Mouse (Mus musculus): ENCODE data around the gene Eef2.

Eef2 gene

GRCm38 (mm10) chr10:81176466-81177271 lies at the start of gene Eef2:
Eef2 (plus strand) TSS chr10:81176631.
- DNase-seq (ENCODE audit: low read depth, low spot score) = peak; percentile 99

GRCm38 (mm10) chr10:81134181-81134587 lies 42.2 kb upstream of the Eef2 start:
- DNase-seq (ENCODE audit: low read depth, low spot score) = peak; percentile 58

- DNase-seq (ENCODE audit: low read depth, low spot score) = peak; percentile 50
Measured at GRCm38 (mm10) chr10:81134966-81135681, 41.3 kb upstream of the Eef2 start, which contains the start of gene Zbtb7a. Zbtb7a (plus strand) TSS chr10:81135220.

DNA sequence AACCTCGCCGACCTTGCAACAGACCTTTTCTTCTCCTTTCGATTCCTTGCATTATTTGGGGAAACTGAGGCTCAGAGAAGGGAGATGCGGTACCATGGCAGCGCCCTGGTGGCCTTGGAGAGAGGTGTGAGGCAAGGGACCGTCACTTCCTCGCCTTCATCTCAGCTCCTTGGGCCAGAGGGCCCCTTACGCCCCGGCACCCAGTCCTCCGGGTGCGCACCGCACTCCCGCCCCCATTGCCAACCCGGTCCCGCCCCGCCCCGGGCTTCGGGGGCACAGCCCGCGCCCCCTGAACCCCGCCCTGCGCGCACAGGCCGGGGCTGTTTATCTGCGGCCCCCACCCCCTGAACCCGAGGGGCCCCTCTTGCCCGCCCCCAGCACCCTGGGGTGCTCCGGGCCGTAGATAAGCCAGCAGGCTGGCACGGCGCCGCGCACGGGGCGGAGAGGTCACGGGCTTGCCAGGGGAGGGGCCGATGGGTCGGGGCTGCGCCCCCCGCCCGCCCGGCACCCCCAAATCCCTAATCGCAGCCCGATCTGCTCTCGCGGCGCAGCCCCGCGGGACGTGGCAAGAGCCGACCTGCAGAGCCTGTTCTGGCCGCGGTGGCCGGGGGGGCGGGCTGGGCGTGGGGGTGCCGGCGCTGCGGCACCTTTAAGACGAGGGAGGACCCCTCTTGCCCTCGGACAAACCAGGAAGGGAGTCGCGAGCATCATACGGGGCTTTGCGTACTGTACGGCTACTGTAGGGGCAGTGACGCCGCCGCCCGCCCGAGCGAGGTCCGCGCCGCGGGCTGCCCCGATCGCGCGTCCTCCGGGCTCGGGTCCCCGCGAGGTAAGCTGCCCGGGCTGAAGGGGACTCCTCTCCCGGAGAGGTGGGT lies 40.4 kb upstream of the Eef2 start:
- peak; percentile 72 for DNase-seq (ENCODE audit: low read depth, low spot score)

DNA sequence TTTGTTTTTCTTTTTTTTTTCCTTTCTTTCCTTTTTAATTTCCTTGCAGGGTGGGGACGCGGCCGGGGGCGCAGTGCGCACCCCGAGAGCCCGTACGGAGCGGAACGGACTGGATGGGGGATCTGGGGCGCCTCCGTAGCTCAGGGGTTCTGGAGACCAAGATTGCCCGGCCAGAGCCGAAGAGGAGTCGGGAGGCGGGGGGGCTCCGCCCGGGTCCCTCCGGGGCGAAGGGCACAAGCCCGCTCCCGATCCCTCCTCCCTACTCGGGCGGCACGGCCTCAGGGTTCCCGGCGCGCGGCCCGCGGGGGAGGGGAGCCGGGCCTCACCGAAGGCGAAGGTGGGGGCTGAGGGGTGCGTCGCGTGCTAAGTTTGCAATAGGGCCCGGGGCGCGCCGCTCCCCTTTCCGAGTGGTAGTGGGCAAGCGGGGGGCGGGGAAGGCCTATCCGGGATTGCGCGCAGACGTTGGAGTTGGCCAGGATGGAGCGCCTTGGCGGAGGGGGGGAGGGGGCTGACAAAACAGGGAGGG lies 39.7 kb upstream of the Eef2 start:
- peak; percentile 88 for DNase-seq (ENCODE audit: low read depth, low spot score)

DNA sequence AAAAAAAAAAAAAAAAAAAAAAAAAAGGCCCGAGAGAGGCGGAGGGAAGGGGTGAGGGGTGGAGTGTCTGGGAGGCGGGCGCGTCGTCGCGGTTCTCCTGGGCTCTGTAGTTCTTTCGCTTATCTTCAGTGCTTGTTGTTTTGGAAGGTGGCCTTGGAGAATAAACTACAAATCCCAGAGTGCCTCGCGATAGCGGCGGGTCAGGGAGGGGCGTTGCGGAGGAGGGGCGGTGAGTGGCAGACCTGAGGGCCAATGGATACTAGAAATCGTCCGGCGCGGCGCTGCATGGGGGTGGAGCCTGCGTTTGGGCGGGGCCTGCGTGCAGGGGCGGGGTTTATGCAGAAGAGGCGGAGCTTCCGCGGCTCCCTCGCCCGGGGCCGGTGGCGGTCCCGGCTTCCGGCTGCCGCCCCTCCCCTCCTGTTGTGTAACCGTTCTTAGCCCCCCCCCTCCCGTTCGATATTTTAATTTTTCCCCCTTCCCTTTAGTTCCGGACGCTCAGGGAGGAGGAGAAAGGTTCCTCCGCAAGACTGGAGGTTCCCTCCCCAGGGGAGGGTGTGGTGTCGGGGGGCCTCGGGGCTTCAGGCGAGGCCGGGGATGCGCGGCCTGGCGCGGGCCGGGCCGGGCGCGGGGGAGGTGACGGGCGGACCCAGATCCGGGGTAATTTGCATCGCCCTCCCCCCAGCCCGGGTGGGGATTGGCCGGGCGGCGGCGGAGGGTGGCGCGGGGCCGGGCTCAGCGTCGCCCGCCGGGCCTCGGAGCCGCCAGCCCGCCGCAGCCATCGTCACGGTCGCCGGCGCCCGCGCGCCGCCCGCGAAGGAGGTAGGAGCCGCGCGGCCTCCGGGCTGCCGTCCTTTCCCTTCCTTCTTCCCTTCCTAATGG lies 38.9 kb upstream of the Eef2 start:
- peak; percentile 99 for DNase-seq (ENCODE audit: low read depth, low spot score)

- peak; percentile 82 for DNase-seq (ENCODE audit: low read depth, low spot score)
Measured at GRCm38 (mm10) chr10:81138131-81138782, 38.2 kb upstream of the Eef2 start.

- DNase-seq (ENCODE audit: low read depth, low spot score) = no peak
Measured at GRCm38 (mm10) chr10:81138821-81139528, 37.5 kb upstream of the Eef2 start.

- DNase-seq (ENCODE audit: low read depth, low spot score) = peak; percentile 29
Measured at GRCm38 (mm10) chr10:81139529-81139846, 36.9 kb upstream of the Eef2 start.

- DNase-seq (ENCODE audit: low read depth, low spot score) = peak; percentile 23
Measured at GRCm38 (mm10) chr10:81140005-81140404, 36.4 kb upstream of the Eef2 start.

DNA sequence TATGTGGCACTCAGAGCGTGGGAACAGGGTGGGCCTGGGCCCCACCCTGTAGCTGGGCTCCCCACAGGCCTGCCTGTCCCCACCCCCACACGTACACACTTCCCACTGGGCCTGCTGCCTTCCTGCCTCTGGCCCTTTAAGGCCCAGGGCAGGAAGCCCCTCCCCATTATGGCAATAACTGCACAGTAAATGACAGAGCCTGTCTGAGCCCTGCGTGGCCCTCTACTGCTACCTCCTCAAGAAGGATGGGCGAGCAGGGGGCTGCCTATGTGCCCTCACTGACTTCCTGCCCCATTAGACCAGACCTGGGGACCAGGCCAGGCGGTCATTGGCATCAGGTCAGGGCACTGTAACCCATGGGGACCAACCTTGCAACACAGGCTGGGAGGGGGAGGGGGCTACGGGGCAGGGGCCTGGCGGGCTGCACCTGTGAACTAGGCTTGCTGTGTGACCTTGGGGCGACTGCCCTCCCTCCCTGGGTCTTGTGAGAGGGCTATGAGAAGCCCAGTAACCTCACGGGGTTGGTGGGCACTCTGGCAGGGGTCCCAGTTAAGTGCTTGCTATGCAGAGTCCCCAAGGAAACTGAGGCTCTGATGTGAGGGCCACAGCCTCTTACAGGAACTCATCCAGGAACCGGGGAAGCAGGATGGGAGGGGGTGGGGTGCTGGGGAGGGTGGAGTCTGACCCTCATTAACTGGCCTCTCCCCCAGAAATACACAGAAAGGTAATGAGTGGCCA lies 35.5 kb upstream of the Eef2 start:
- peak; percentile 55 for DNase-seq (ENCODE audit: low read depth, low spot score)

- no peak for DNase-seq (ENCODE audit: low read depth, low spot score)
Measured at GRCm38 (mm10) chr10:81141455-81142210, 34.8 kb upstream of the Eef2 start.

GRCm38 (mm10) chr10:81142551-81142981 lies 33.9 kb upstream of the Eef2 start:
- DNase-seq (ENCODE audit: low read depth, low spot score) = no peak

- no peak for DNase-seq (ENCODE audit: low read depth, low spot score)
Measured at GRCm38 (mm10) chr10:81143157-81143633, 33.2 kb upstream of the Eef2 start.

GRCm38 (mm10) chr10:81143845-81144437 lies 32.5 kb upstream of the Eef2 start:
- DNase-seq (ENCODE audit: low read depth, low spot score) = no peak

DNA sequence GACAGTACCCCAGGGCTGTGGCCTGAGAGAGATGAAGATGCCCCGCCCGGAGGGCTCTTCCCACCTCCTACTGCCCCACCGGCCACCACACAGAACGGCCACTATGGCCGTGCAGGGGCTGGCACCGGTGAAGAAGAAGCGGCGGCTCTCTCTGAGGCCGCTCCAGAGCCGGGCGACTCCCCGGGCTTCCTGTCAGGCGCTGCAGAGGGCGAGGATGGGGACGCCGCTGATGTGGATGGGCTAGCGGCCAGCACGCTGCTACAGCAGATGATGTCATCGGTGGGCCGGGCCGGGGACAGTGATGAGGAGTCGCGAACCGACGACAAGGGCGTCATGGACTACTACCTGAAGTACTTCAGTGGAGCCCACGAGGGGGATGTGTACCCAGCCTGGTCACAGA lies 31.8 kb upstream of the Eef2 start:
- no peak for DNase-seq (ENCODE audit: low read depth, low spot score)

- no peak for DNase-seq (ENCODE audit: low read depth, low spot score)
Measured at GRCm38 (mm10) chr10:81145307-81145706, 31.1 kb upstream of the Eef2 start.

DNA sequence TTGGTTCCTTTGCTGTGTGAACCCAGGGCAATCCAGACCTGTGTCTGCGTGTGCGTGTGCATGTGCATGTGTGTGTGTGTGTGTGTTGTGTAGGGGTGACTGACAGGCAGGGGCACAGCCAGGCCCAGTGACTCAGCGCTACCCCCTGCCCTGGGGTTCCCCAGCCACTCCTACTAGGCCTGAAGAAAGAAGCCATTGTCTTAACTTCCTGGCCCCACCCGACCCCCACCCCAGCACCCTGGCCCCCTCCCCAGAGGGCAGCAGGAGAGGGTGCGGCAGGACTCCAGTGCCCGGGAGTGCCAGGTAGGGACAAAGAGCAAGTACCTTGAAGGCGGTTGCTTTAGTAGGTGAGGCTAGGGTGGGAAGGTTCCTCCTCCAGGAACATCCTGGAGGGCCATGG lies 30.7 kb upstream of the Eef2 start:
- DNase-seq (ENCODE audit: low read depth, low spot score) = no peak
